Mouse (Mus musculus) liver, postnatal 0 days (tissue): ENCODE measurements around the gene Prtn3. TPM values are rescaled to one million over a fixed set of nuclear protein-coding genes. Genes with fewer than 3 reads are reported as not detected.

Experiments used
- ATAC-seq: fragments of 200-750 bp; cut with Nextera tagmentation; 2 replicates; pipeline ENCODE4 v1.8.0; 2017; ENCODE audit warnings: mild to moderate bottlenecking, moderate library complexity
- DNase-seq: peaks from one replicate; pipeline ENCODE4 v3.0.0-alpha.2; 2016
- H3K27ac ChIP-seq: fragments of 300-500 bp; sonication (generic); 2 replicates; pipeline ENCODE4 v1.5.1; 2014; ENCODE audit warnings: antibody characterized with exemption, moderate library complexity, mild to moderate bottlenecking, low read depth
- H3K27me3 ChIP-seq: fragments of 300-500 bp; sonication (generic); 2 replicates; pipeline ENCODE4 v1.6.1; 2014; ENCODE audit warnings: low read length, control low read depth, mixed read lengths; ENCODE audit not compliant: insufficient read depth
- H3K36me3 ChIP-seq: fragments of 300-500 bp; sonication (generic); replicated peaks from 2 replicates; pipeline ENCODE4 v1.6.1; 2014; ENCODE audit warnings: mild to moderate bottlenecking, control low read depth, low read length, moderate library complexity, mixed read lengths; ENCODE audit not compliant: insufficient read depth
- H3K4me1 ChIP-seq: fragments of 300-500 bp; sonication (generic); 2 replicates; pipeline ENCODE4 v1.6.1; 2014; ENCODE audit warnings: antibody characterized with exemption, mild to moderate bottlenecking, control low read depth; ENCODE audit not compliant: insufficient read depth
- H3K4me2 ChIP-seq: fragments of 300-500 bp; sonication (generic); 2 replicates; pipeline ENCODE4 v1.6.1; 2014; ENCODE audit warnings: low read depth, mild to moderate bottlenecking, low read length, moderate library complexity, mixed read lengths
- H3K4me3 ChIP-seq: fragments of 300-500 bp; sonication (generic); 2 replicates; pipeline ENCODE4 v1.5.1; 2014; ENCODE audit warnings: low read depth, low read length
- H3K9ac ChIP-seq: fragments of 300-500 bp; sonication (generic); replicated peaks from 2 replicates; pipeline ENCODE4 v1.6.1; 2014; ENCODE audit warnings: mild to moderate bottlenecking, moderate library complexity
- H3K9me3 ChIP-seq: fragments of 300-500 bp; sonication (generic); 2 replicates; pipeline ENCODE4 v1.6.1; 2016; ENCODE audit warnings: mild to moderate bottlenecking, control low read depth, low read length, mixed read lengths
- CTCF ChIP-seq: sonication (generic); IDR thresholded peaks from 2 replicates; pipeline ENCODE4 v1.5.1; 2016; ENCODE audit warnings: antibody characterized with exemption, low read depth
- EP300 ChIP-seq: IDR thresholded peaks from 2 replicates; pipeline ENCODE4 v1.6.1; 2016; ENCODE audit warnings: antibody characterized with exemption, low read depth, mild to moderate bottlenecking
- WGBS: fragments of 180-500 bp; shearing (Covaris S2); extraction: QIAGEN DNeasy Blood & Tissue Kit; methylation state at CpG from one replicate; pipeline ENCODE4 v1.1.7; 2014; ENCODE audit not compliant: insufficient replicate concordance; 5-methylcytosine and 5-hydroxymethylcytosine counted together
- polyA plus RNA-seq: library from polyadenylated mRNA; unstranded; fragments of >200 nt; fragmentation: Nextera tagmentation; extraction: Ambion mirVana; gene quantifications from 2 replicates; pipeline ENCODE4 v1.2.1, GENCODE M21; 2015

The Prtn3 gene
- polyA plus RNA-seq, 1 experiment from 2014 or later = 123 TPM

GRCm38 (mm10) chr10:79916081-79916480, 41.8 kb downstream of the Prtn3 start:
- H3K4me2 ChIP-seq = peak overlapping the region; percentile 98
- peaks cover 37% of the 10 kb centered on the region for H3K27me3 ChIP-seq
- peaks cover 55% of the 10 kb centered on the region for H3K4me1 ChIP-seq
- no peaks in the 10 kb centered on the region for H3K9me3 ChIP-seq
- peak overlapping the region; percentile 85 for H3K27ac ChIP-seq
- H3K36me3 ChIP-seq = peaks cover 4% of the 10 kb centered on the region; the same call in 1 of the 2 replicates
- H3K4me3 ChIP-seq = peak overlapping the region; percentile 77
- DNase-seq = no peak
- no peak for TF ChIP-seq CTCF
- 11% methylated on average over 8 of the region's 8 CpGs for WGBS
- ATAC-seq = no peak
- H3K9ac ChIP-seq = peak overlapping the region; percentile 93

GRCm38 (mm10) chr10:79916808-79917531, 42.7 kb downstream of the Prtn3 start, which contains the start of gene Kiss1r:
Gene Kiss1r, plus strand, starts transcription at chr10:79916971.
- Histone ChIP-seq H3K4me2 (peak within 1 kb of the TSS; percentile 98), H3K36me3 (no peaks in the 10 kb centered on the region), H3K4me1 (peaks cover 55% of the 10 kb centered on the region), H3K27me3 (peaks cover 46% of the 10 kb centered on the region), H3K9ac (peak within 1 kb of the TSS; percentile 93), H3K4me3 (peak within 1 kb of the TSS; percentile 77), H3K9me3 (no peaks in the 10 kb centered on the region), H3K27ac (peak within 1 kb of the TSS; percentile 85)
- TF ChIP-seq EP300 = no peak
- TF ChIP-seq CTCF = no peak
- 3% methylated on average over 39 of the region's 42 CpGs for WGBS
- peak; percentile 91 for DNase-seq
- peak; percentile 77 for ATAC-seq

- Histone ChIP-seq H3K4me1 (peaks cover 55% of the 10 kb centered on the region), H3K9ac (no peak overlapping the region), H3K27me3 (peaks cover 52% of the 10 kb centered on the region), H3K4me3 (no peak overlapping the region), H3K4me2 (peak overlapping the region; percentile 98; the same call in 1 of the 2 replicates), H3K36me3 (no peaks in the 10 kb centered on the region), H3K27ac (no peak overlapping the region), H3K9me3 (no peaks in the 10 kb centered on the region)
- TF ChIP-seq CTCF (no peak), EP300 (no peak)
- no peak for DNase-seq
- WGBS = 65% methylated on average over 5 of the region's 5 CpGs
- no peak for ATAC-seq
These were observed 43.3 kb downstream of the Prtn3 start for GRCm38 (mm10) chr10:79917532-79918100.

- ATAC-seq (no peak), DNase-seq (no peak)
- no peaks in the 10 kb centered on the region for H3K9me3 ChIP-seq
- 20% methylated on average over 35 of the region's 35 CpGs for WGBS
- peak overlapping the region; percentile 6; the same call in 1 of the 2 replicates for H3K9ac ChIP-seq
- no peak overlapping the region for H3K4me3 ChIP-seq
- H3K4me1 ChIP-seq = peaks cover 62% of the 10 kb centered on the region
- no peaks in the 10 kb centered on the region for H3K36me3 ChIP-seq
- TF ChIP-seq EP300 (no peak), CTCF (no peak)
- H3K27ac ChIP-seq = no peak overlapping the region
- H3K27me3 ChIP-seq = peaks cover 56% of the 10 kb centered on the region
- peak overlapping the region; percentile 27; the same call in 1 of the 2 replicates for H3K4me2 ChIP-seq
These were observed 44.2 kb downstream of the Prtn3 start for GRCm38 (mm10) chr10:79918231-79919078.

GRCm38 (mm10) chr10:79919251-79919849, 45.1 kb downstream of the Prtn3 start:
- H3K4me3 ChIP-seq = no peak overlapping the region
- ATAC-seq (no peak), DNase-seq (no peak)
- H3K27me3 ChIP-seq = peaks cover 56% of the 10 kb centered on the region
- no peak overlapping the region for H3K9ac ChIP-seq
- peaks cover 56% of the 10 kb centered on the region for H3K4me1 ChIP-seq
- no peak for TF ChIP-seq EP300
- TF ChIP-seq CTCF = no peak
- no peaks in the 10 kb centered on the region for H3K9me3 ChIP-seq
- no peak overlapping the region for H3K27ac ChIP-seq
- H3K4me2 ChIP-seq = peak overlapping the region; percentile 38; the same call in 1 of the 2 replicates
- H3K36me3 ChIP-seq = no peaks in the 10 kb centered on the region
- 15% methylated on average over 19 of the region's 21 CpGs for WGBS
